24 mouse cellular contexts compared by ENCODE assay signal in genomic region chr15:99955324-99955723, GRCm38 (mm10). TPM values are rescaled to one million over a fixed set of nuclear protein-coding genes. Genes with fewer than 3 reads are reported as not detected.
A peak's percentile ranks its signal among the peaks of the same experiment; 100 is the strongest.
DNase-seq lines count a peak whose midpoint lies in the region; ATAC-seq and TF ChIP-seq lines count a peak whose summit lies in the region.
"Had no signal": no experiment of that assay in that cellular context is flagged by ENCODE, and none has a peak within 500 bp of the region (broad histone marks: within the 10 kb centered on the region; RNA-seq: fewer than 3 reads in every experiment).

No protein-coding gene starts in this region.

- no peak overlapping the region for H3K4me3 ChIP-seq in heart, postnatal 0 days (ENCODE audit: low read depth, low read length)

- peak; percentile 83 for DNase-seq in heart, adult 11 months
- DNase-seq in heart, postnatal 25 days (ENCODE audit: low spot score) = no peak
- DNase-seq in heart, postnatal 0 days (ENCODE audit: low spot score) = no peak
- no peak for DNase-seq in heart, postnatal 36 days
- DNase-seq in adipocyte (ENCODE audit: low spot score) = peak; percentile 60
- no peak for DNase-seq in kidney, adult 8-10 months
- DNase-seq: adrenal gland, adult 2 months; adrenal gland, adult 8-10 months; adrenal gland, postnatal 10 days; adrenal gland, postnatal 14 days; adrenal gland, postnatal 25 days; adrenal gland, postnatal 36 days; B cell, adult 2 months; cerebellum, adult 11 months; cerebellum, adult 11-12 months; cerebellum, adult 18-20 months; cerebellum, adult 2 months had no signal

- ATAC-seq in heart, postnatal 0 days (ENCODE audit: insufficient read depth, low read depth) = no peak
- ATAC-seq: activated CD4-positive, CD25-positive, alpha-beta regulatory T cell, adult 4 months; CD4-positive, CD25-positive, alpha-beta regulatory T cell, adult 4 months; Patski had no signal

- WGBS in heart, postnatal 0 days = 58% methylated on average over 4 of the region's 4 CpGs

- H3K4me1 ChIP-seq in heart, postnatal 0 days (ENCODE audit: control insufficient read depth, insufficient read depth) = no peaks in the 10 kb centered on the region

- H3K9me3 ChIP-seq in heart, postnatal 0 days (replicated peaks; ENCODE audit: control insufficient read depth, low read length) = no peaks in the 10 kb centered on the region
- H3K9me3 ChIP-seq: G1E had no signal

- no peak for TF ChIP-seq CTCF in heart, postnatal 0 days (IDR thresholded peaks at IDR 0.05; ENCODE audit: low read depth)

- no peak overlapping the region for H3K9ac ChIP-seq in heart, postnatal 0 days (replicated peaks; ENCODE audit: low read depth, low read length)

- H3K36me3 ChIP-seq in heart, postnatal 0 days (replicated peaks; ENCODE audit: control insufficient read depth, insufficient read depth, low read length) = no peaks in the 10 kb centered on the region
- H3K36me3 ChIP-seq: G1E had no signal

- intact Hi-C loops in heart, postnatal 25 days (cut with DNase I) = no loop called here
- intact Hi-C loops in heart, postnatal 36 days (cut with DNase I) = no loop called here

- H3K4me2 ChIP-seq in heart, postnatal 0 days (ENCODE audit: low read depth, low read length) = no peak overlapping the region

- no peaks in the 10 kb centered on the region for H3K27me3 ChIP-seq in heart, postnatal 0 days (ENCODE audit: control insufficient read depth, insufficient read depth, low read length)
- H3K27me3 ChIP-seq: Patski had no signal

- no peak for TF ChIP-seq EP300 in heart, postnatal 0 days (IDR thresholded peaks at IDR 0.05; ENCODE audit: low read depth)

- H3K27ac ChIP-seq in heart, postnatal 0 days (ENCODE audit: low read depth) = 0 out of 2 replicates have a peak overlapping the region, but pooled peaks have one; percentile 15

RNA-seq across cellular contexts. Expression of gene Fam186a, which starts 11.5 kb away (rescaled TPM):
- under 1 TPM; 0.06 to 0.10 TPM for total RNA-seq in heart, postnatal 25 days (2021)
- not detected in 2 replicates for total RNA-seq in heart, postnatal 0 days (2014; rRNA removed; ENCODE audit: low replicate concordance)
- 0.01 and 0.05 TPM in 2 replicates for polyA plus RNA-seq in heart, postnatal 0 days (2015; fragmentation: Nextera tagmentation; extraction: Ambion mirVana)
- under 1 TPM; 0.05 to 0.06 TPM for total RNA-seq in heart, postnatal 36 days (2021)
- total RNA-seq: CH12.LX, MEL had no signal
- polyA plus RNA-seq: activated CD4-positive, CD25-positive, alpha-beta regulatory T cell, adult 4 months; C2C12; CD4-positive, CD25-positive, alpha-beta regulatory T cell, adult 4 months; G1E; Patski had no signal

RNA-seq across cellular contexts. Expression of gene Larp4, which starts 14.5 kb away (rescaled TPM):
- total RNA-seq in heart, postnatal 25 days (2021) = 10 to 100 TPM; 57.7 to 64.3 TPM
- total RNA-seq in heart, postnatal 0 days (2014; rRNA removed; ENCODE audit: low replicate concordance) = 66.4 and 103 TPM in 2 replicates
- 24.0 and 28.2 TPM in 2 replicates for polyA plus RNA-seq in heart, postnatal 0 days (2015; fragmentation: Nextera tagmentation; extraction: Ambion mirVana)
- total RNA-seq in heart, postnatal 36 days (2021) = 10 to 100 TPM; 47.1 to 60.2 TPM

Comparison
In these comparisons a context has a peak if more than half of its experiments do, and no peak if none do; other contexts are left out.
1. DNase-seq: peak in heart, adult 11 months (single experiment) and adipocyte (single experiment); none in heart, postnatal 25 days (single experiment), heart, postnatal 0 days (single experiment), heart, postnatal 36 days (0 of 2) and kidney, adult 8-10 months (0 of 2).